Comparison of ENCODE assay signal across 8 mouse cellular contexts in genomic region chr6:70791824-70792535, GRCm38 (mm10). TPM values are rescaled to one million over a fixed set of nuclear protein-coding genes. Genes with fewer than 3 reads are reported as not detected.
A peak's percentile ranks its signal among the peaks of the same experiment; 100 is the strongest.
DNase-seq lines count a peak whose midpoint lies in the region; ATAC-seq lines count a peak whose summit lies in the region.

Gene Rpia, minus strand, starts transcription at chr6:70792232.

- H3K27me3 ChIP-seq in hindbrain, embryonic 16.5 days (replicated peaks; ENCODE audit: control insufficient read depth, insufficient read depth, low read length), result no peaks in the 10 kb centered on the region

- H3K4me3 ChIP-seq in hindbrain, embryonic 16.5 days (ENCODE audit: low read length), result peak within 1 kb of the TSS; percentile 88
- H3K4me3 ChIP-seq in macrophage (ENCODE audit: inconsistent target), result peak within 1 kb of the TSS; percentile 76

- ATAC-seq in hindbrain, embryonic 16.5 days, result peak; percentile 98

- peak within 1 kb of the TSS; percentile 86 for H3K9ac ChIP-seq in hindbrain, embryonic 16.5 days (ENCODE audit: low read depth, low read length)

- WGBS in hindbrain, embryonic 16.5 days, result under 1% methylated on average over 55 of the region's 62 CpGs
- WGBS in macrophage (ENCODE audit: missing documents), result 2% methylated on average over 59 of the region's 62 CpGs

- DNase-seq in T-cell, adult 2 months (ENCODE audit: low spot score), result peak; percentile 93
- DNase-seq in cerebellum, postnatal 36 days, result peak; percentile 94 to 95
- peak; percentile 100 for DNase-seq in gastrocnemius, adult 18-20 months (ENCODE audit: low spot score)
- peak; percentile 97 to 98 for DNase-seq in left cerebral cortex, adult 18-20 months (ENCODE audit: low spot score in 2 of 2)
- peak; percentile 98 for DNase-seq in right cerebral cortex, adult 18-20 months
- peak; percentile 96 for DNase-seq in urinary bladder, postnatal 10 days (ENCODE audit: low spot score)

- H3K4me2 ChIP-seq in hindbrain, embryonic 16.5 days (ENCODE audit: low read length), result peak within 1 kb of the TSS; percentile 93

- peaks cover 33% of the 10 kb centered on the region for H3K79me2 ChIP-seq in macrophage (ENCODE audit: inconsistent target)

- no peaks in the 10 kb centered on the region for H3K36me3 ChIP-seq in hindbrain, embryonic 16.5 days (ENCODE audit: control insufficient read depth, insufficient read depth, low read length)
- H3K36me3 ChIP-seq in macrophage (ENCODE audit: inconsistent target), result no peaks in the 10 kb centered on the region

- peaks cover 18% of the 10 kb centered on the region for H3K4me1 ChIP-seq in hindbrain, embryonic 16.5 days (ENCODE audit: control insufficient read depth, insufficient read depth, low read depth, low read length)

- H3K9me3 ChIP-seq in hindbrain, embryonic 16.5 days (ENCODE audit: control insufficient read depth, low read length), result no peaks in the 10 kb centered on the region

- peak within 1 kb of the TSS; percentile 75 for H3K27ac ChIP-seq in hindbrain, embryonic 16.5 days (ENCODE audit: low read depth, low read length)
- peak within 1 kb of the TSS; percentile 80 for H3K27ac ChIP-seq in macrophage

RNA-seq across cellular contexts. Expression of gene Rpia, which starts in this region (rescaled TPM):
- total RNA-seq in gastrocnemius, adult 18-20 months (2021), result 10 to 100 TPM; 15.8 to 16.0 TPM
- polyA plus RNA-seq in hindbrain, embryonic 16.5 days (2015; fragmentation: Nextera tagmentation; extraction: Ambion mirVana), result 2.1 and 2.3 TPM in 2 replicates
- total RNA-seq in left cerebral cortex, adult 18-20 months (2021), result 10 to 100 TPM; 11.9 to 16.2 TPM
- total RNA-seq in macrophage (2018; cell fraction: chromatin; rRNA removed), result 10 to 100 TPM in 10 of 26 experiments, 1 to 10 TPM in 15, under 1 TPM in 1; 0.76 to 21.0 (median 8.4) TPM
- total RNA-seq in macrophage (2018; cell fraction: cytosol; rRNA removed), result 10 to 100 TPM in 15 of 26 experiments, 1 to 10 TPM in 11; 6.1 to 14.8 (median 11.2) TPM
- total RNA-seq in macrophage (2018; cell fraction: nucleus; rRNA removed), result 10 to 100 TPM in 8 of 26 experiments, 1 to 10 TPM in 18; 2.0 to 21.3 (median 7.6) TPM
- 8.3 to 10.7 TPM (median 10.0 TPM) in 3 replicates for polyA plus RNA-seq in macrophage (2018)

Comparison
In these comparisons a context has a peak if more than half of its experiments do, and no peak if none do; other contexts are left out.
1. Peak in every context shown above with its lines: DNase-seq, ATAC-seq, H3K4me3 ChIP-seq and H3K27ac ChIP-seq.